Mouse (Mus musculus) frontal cortex, postnatal 10 days (tissue): ENCODE data around the gene Cpeb4.
A peak's percentile ranks its signal among the peaks of the same experiment; 100 is the strongest.
"Not testable (repeated sequence)": the region's sequence is repeated elsewhere in the genome, so short reads cannot be mapped to it uniquely, and the experiment has no call there.

ENCODE experiments used
- DNase-seq, 2 experiments: peaks; one replicate each; pipeline ENCODE4 v3.0.0; 2022; ENCODE audit warnings: low spot score in 2 of 2, mixed read lengths in 1 of 2

Gene Cpeb4

GRCm38 (mm10) chr11:31871911-31872310 is at the start of gene Cpeb4:
Cpeb4 (plus strand) TSS chr11:31872211.
- DNase-seq, result no peak

- no peak for DNase-seq
These were observed 49.5 kb upstream of the Cpeb4 start for GRCm38 (mm10) chr11:31822556-31822955.

GRCm38 (mm10) chr11:31823513-31823912 is 48.5 kb upstream of the Cpeb4 start:
- DNase-seq, result no peak

- no peak for DNase-seq
These were observed 47.4 kb upstream of the Cpeb4 start for GRCm38 (mm10) chr11:31824504-31825166.

GRCm38 (mm10) chr11:31828011-31828770 is 43.8 kb upstream of the Cpeb4 start:
- no peak for DNase-seq

GRCm38 (mm10) chr11:31828771-31829072 is 43.3 kb upstream of the Cpeb4 start:
- DNase-seq, result no peak

- DNase-seq, result no peak
These were observed 41.5 kb upstream of the Cpeb4 start for GRCm38 (mm10) chr11:31830213-31831151.

- DNase-seq, result no peak
These were observed 40.6 kb upstream of the Cpeb4 start for GRCm38 (mm10) chr11:31831451-31831850.

- no peak for DNase-seq
These were observed 40.0 kb upstream of the Cpeb4 start for GRCm38 (mm10) chr11:31831983-31832382.

- no peak for DNase-seq
These were observed 39.5 kb upstream of the Cpeb4 start for GRCm38 (mm10) chr11:31832439-31832980.

- no peak for DNase-seq
These were observed 38.5 kb upstream of the Cpeb4 start for GRCm38 (mm10) chr11:31833506-31833905.

- DNase-seq, result no peak
These were observed 36.7 kb upstream of the Cpeb4 start for GRCm38 (mm10) chr11:31835352-31835751.

- no peak for DNase-seq
These were observed 34.8 kb upstream of the Cpeb4 start for GRCm38 (mm10) chr11:31837243-31837642.

GRCm38 (mm10) chr11:31837753-31838152 is 34.3 kb upstream of the Cpeb4 start:
- DNase-seq, result no peak

- DNase-seq, result peak; percentile 66 to 76
These were observed 33.4 kb upstream of the Cpeb4 start for GRCm38 (mm10) chr11:31838442-31839083.

GRCm38 (mm10) chr11:31839084-31839460 is 32.9 kb upstream of the Cpeb4 start:
- no peak for DNase-seq

- DNase-seq, result no peak
These were observed 29.6 kb upstream of the Cpeb4 start for GRCm38 (mm10) chr11:31842171-31842959.

GRCm38 (mm10) chr11:31843177-31843833 is 28.7 kb upstream of the Cpeb4 start:
- no peak for DNase-seq

GRCm38 (mm10) chr11:31843834-31844188 is 28.2 kb upstream of the Cpeb4 start:
- DNase-seq, result no peak

- not testable (repeated sequence) for DNase-seq
These were observed 26.9 kb upstream of the Cpeb4 start for GRCm38 (mm10) chr11:31845111-31845510.
